Mouse (Mus musculus) adrenal gland, adult 18-20 months (tissue): ENCODE measurements at regions not wholly inside any gene's neighbourhood (a gene's known extent, or its start where the extent isn't known, plus 50 kb on each side); places are given as distances from the start of the nearest gene placed in this dataset.

Experiments used
- DNase-seq, 2 experiments: peaks; one replicate each; pipeline ENCODE4 v3.0.0; 2021 to 2022; ENCODE audit warnings: low spot score in 2 of 2

DNA sequence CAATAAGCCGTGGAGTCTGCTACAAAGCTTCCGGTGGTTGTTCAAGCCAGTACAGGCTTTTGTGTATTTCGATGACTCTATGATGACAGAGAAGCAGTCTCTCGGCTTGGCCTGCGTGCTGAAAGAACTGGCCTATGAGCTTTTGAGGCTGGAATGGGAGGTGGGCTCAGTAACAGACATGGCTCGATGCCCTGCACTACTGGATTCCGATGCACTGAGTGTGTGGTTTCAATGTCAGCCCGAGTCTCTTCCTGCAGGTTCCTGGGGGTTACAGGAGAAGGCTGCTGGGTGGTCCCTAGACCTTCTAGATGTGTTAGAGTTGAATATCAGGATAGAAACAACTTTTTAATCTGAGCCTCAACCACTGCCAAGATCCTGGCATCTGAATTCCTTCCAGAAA lies 53.2 kb downstream of the Gm815 start:
- no peak for DNase-seq

DNA sequence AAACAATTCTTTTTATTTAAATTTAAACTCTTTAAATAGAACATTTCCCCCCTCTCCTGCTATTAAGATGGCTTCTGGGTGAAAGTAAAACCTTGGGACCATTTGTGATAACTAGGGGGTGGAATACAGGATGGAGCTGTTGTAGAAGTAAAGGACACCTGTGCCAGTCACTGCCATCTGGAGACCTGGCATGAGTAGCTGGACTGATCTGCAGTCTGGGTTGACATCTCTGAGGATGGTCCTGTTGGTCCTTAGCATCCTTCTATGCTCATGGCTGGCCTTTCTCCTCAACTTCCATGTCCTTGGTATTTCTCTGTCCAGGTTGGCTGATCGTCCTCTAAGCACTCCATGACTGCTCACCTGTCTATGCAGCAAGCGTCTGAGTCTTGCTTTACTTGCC lies 58.3 kb downstream of the Gm815 start:
- no peak for DNase-seq

DNA sequence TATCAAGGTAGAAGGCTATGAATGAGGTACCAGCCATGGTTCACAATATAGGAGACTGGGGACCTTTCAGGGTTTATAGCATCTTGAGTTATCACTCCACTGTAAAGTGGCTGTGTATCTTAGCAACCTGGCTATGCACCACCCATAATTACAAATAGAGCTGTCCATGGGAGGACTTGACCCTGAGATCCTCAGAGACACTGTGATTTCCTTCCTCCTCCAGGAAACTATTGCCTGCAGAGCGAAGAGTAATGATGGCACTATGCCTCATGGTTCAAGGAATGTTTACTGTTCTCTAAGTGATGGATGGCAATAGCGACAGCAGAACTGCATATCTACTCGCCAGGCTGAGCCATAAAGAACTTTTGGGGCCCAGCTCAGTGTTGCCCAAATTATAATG lies 60.9 kb downstream of the Gm815 start:
- DNase-seq = no peak

DNA sequence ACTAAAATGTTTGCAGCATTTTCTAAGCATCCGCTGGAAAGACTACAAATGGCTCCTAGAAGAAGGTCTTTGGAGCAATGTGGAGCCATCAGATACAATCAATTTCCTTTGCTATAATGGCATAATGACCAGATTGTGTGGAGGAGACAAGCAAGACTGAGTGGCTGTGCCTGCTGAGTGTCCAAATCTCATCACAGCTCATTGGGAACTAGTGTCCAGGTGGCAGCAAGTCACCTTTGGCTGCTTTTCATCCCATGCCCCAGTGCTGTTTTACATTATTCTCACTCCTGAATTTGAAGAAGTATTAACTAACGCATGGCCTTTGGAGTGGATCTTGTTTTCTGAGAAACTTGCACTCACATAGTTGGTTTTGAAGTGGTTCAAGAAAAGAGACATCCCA lies 62.8 kb downstream of the Gm815 start:
- no peak for DNase-seq

DNA sequence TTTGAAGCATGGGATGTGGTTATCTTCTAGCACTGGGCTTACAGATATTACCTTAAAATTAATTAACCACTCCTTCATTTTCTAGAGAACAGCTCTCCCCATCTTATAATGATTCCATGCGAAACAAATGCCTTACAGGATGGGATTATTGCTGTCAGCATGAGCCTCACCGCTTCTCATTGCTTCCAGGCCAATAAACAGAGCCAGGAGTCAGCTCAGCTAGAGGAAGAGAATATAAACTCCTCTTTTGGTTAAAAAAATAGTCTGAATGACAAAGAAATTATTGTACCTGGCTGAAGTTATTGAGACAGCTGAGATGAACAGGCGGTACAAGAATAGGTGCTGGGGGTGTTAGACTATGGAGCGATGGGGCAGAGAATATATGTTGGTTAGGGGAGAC lies 63.5 kb downstream of the Gm815 start:
- no peak for DNase-seq

DNA sequence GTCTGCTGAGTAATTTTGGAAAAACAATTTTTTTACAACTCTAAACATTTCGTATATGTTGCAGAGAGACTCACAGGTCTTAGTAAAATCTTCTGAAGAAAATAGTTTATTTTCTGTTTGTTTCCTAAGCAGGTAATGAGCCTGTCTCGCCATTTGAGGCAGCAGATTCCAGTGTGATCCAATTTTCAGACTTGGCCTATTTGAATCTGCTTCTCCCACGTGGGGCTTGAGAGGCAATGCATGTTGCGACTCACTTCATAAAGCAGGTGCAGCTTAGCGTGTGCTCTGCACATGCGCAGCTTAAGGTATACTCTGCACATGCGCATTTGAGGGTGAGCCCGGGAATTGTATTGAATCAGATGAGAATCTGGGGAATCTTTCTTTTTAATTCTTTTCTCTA lies 67.7 kb downstream of the Gm815 start:
- no peak for DNase-seq

DNA sequence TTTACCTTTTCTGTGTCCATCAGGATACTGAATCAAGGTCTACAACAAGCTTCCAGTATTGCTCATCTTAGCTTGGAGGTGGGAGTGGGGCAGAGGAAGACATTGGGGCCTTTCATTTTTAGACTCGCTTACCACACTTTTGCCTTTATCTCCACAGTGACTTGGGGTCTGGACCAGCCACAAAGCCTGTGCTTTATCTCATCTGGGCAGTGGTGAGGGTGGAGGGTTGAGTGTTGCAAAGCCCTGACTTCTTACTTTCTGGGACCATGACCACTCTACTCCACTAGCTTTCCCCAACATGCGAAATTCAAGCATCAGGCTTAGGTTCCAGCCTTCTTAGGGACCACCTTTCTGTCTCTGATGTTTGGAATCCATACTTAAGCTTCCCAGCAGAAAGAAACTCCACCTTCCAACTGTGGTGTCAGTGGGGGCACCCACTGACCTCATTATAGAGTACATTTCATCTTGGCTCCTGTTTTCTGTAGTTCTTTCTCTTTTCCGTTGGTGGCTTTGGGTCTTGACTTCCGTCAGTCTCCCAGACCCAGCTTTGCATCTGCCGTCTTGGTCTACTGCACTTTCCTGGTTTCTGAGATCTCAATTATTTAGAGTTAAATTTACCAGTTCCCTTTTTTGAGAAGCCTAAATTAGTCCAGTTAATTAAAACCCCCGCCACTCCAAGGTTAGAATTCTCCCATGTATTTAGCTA lies 80.5 kb downstream of the Gm815 start:
- DNase-seq = no peak

DNA sequence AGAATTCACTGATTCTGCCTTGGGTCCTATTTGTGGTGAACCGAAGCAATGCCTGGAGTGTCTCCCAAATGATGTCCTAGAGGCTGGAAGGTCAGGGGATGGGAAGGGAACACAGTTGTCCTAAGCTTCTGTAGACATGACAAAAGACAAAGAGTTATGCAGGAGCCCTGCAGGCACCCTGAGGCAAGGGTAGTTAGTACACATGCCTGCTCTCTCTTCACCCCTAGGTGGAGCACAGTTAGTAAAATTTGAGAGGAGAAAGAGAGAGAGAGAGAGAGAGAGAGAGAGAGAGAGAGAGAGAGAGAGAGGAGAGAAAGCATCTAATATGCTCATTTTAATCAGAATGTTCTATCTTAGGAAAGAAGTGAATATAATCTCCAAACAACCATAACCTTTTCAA lies 87.4 kb downstream of the Gm815 start:
- no peak for DNase-seq

DNA sequence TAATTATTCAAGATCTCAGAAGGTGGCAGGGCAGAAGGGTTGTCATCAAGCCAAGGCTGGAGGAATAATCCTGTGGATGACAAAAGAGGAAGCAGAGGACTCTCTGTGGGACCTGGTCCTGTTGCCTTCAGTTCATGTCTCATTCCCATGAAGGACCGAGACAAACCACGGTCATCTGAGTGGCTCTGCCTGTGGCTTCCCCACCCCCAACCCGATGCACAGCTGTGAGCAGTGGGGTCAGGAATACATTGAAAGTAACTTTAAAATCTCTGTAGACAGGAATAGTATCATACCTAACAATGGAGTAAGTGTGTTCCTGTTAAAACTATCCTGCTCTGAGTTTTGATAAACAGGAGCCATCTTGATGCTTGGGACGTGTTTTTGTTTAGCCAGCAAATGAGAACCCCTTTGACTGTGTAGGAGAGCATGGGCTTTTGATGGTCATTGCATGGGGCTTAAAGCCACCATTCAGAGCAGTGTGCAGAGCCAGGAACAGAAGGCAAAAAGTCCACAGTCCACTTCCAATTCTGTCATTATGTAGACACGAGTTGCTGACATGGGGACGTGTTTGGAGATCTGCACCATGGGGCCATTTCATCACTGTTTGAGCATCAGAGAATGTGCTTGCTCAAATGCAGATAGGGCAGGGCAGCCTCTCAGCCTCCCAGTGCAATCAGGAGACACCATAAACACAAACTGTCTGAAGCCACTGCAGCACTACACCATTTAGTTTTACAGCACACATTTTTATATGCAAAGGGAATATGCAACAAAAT lies 88.3 kb downstream of the Gm815 start:
- no peak for DNase-seq

DNA sequence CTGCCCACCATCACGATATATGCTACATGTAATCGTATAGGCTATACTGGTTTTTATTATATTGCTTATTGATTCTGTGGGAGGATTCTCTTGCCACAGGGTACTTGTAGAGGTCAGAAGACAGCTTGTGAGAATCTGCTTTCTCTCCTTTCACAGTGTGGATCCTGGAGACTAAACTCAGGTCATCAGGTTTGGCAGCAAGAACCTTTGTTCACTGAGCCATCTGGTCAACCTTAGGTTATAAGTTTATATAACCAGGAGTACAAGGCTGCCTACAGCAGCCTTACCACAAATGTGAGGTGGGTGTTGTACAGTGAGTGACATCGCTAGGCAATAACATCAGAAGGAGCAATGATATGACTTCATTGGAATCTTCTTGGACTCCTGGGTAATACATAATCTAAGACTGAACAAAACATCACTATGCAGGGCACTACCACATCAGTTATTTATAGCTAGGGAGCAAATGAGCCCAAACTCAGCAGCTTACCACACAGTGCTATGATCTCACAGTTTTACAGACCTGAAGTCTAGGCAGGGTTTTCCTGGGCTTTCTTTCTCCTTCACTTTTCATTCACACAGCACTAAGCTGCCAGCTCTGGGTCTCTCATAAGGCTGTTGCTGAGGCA lies 89.0 kb downstream of the Gm815 start:
- DNase-seq = no peak

DNA sequence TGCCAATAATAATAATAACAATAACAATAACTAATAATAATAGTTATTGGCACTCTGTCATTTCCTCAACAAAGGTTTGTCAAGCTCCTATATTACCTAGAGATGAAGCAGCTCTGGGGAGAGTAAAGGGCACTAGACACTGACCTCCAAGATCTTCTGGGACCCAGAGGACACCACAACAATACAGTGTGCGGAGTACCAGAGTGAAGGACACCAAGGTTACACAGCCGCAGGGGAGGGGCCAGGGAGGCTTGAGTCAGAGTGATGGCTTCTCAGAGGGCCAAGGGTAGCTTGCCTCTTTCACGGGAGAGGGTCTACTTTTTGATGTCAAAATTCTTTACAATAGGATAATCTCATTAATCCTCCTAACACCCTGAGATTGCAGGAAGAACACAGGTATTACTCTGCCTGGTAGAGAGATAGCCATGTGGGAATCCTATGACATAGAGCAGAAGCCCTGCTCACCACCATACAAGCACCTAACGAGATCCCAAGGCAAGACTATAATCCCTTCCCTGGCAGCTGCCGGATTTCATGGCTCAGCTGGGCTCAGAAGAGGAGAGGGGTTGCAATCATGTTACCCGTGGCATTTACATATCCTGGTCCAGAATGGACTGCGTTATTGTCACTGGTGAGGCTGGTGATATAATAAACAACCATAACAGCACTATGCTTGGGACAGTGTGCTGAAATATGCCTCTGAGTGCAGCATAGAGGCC lies 91.1 kb downstream of the Gm815 start:
- DNase-seq = no peak

DNA sequence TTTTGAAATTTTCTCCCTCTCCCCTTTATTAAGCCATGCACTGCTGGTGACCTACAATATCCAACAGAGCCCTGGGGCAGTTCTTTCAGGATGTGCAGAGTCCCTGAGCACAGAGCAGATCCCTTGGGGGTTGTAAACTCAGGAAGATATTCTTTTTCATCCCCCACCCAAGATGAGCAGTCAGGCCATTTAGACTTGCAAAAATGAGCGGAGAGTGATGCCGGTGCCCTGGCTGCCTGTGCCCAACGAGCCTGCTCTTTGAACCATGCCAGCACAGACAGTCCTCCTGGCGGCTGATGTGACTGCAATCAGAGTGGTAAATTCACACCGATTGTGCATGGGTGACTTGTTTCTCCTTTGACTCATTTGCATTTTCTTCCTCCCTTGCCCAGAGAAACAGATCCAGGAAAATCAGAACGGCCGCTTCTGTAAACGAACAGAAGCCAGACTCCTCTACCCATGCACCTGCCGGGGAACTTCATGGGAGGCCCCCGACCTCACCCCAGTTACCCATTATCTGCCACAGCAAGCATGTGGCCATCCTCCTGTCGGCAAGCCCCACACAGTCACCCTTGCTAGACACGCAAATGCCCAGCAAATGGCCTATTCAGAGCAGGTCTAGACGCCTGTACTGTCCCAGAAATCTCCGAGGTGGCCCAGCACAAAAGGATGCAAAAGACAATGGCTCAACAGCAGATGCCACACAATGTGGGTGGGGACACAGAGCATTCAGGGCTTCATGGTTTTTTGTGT lies 92.4 kb downstream of the Gm815 start:
- no peak for DNase-seq

DNA sequence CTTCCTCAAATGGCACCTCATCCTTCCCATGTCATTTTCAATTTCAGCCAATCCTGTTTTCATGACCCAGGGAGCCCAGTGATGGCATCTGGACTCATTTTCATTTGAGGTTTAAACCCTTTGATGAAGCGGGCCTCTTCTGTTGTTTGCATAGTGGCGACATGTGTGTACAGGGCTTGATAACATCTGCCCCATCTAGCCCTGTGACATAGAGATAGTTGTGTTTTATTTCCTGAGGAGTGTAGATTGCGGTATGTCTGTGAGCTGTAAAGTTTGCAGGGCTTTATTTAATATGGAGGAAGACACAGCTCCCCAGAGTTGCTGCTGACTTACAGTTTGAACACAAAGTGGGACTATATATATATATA lies 92.9 kb downstream of the Gm815 start:
- DNase-seq = no peak

DNA sequence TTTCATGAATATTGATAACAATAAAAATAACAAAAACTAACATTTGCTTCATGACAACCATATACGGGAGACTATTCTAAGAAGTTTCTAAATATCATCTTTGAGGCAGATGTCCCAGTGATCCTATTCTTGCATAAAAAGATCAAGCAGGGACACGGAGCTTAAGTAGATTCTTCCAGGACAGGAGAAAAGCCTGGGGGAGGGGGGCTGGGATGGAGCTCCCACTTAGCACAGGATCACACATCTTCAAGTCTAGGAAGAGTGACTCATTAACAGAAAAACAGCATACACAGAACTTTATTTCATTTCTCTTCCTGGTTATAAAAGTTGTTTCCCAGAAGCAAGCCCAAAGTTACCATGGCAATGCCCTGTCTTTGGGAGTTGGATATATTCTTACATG lies 93.6 kb downstream of the Gm815 start:
- no peak for DNase-seq

DNA sequence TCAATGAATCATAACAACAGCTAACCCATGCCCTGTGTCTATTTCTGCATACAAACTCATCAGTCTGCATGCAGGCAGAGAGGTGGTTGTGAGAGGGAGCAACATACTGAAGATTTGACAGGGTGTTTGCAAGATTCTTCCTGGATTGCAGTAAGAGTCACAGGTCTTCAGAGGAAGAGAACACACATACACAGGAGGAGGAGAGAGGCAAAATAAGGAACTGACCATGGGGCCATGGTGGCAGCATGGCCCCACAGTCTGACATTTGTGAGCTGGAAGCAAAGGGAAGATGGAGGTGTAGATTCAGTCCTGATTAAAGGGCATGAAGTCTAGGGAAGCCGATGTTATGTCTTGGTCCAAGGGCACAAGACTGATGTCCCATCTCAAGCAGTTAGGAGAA lies 101.0 kb downstream of the Gm815 start:
- no peak for DNase-seq

DNA sequence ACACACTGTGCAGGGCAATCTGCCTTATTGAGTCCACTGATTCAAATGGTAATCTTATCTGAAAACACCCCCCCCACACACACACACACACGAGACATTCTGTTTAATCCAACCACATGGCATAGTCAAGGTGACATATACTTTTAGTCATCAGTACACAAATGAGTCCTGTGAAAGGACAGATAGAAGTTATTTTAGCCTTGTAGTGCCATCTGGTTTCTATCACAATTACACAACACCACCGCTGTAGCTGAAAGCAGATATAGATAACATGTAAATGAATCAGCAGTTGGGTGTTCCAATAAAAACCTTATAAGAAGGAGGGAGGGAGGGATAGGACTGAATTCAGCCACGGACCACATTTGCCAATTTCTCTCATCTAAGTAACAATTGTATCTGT lies 101.5 kb downstream of the Gm815 start:
- DNase-seq = no peak

DNA sequence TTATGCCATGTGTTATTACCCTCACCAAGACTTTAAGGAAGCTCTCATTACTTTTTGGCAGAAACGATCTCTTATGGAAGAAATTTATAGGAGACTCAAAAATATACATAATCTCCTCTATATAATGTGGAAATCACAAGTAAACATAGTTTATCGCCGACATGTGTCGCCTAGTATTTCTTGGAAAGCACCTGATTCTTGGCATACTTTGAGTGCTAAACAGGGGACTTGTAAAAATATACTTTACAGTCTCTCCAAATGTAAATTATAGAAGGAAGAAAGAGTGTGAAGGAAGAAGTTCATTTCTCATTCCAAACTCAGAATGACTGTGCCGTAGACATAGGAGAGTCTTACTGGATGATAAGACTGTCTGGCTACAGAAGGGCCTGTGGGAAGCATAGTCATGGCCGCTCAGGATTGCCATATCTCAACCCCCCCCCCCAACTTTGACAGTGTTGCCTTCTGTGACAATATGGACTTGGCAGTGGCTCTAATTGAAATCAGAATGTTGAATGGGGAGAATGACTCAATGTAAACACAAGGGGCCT lies 102.3 kb downstream of the Gm815 start:
- DNase-seq = no peak

DNA sequence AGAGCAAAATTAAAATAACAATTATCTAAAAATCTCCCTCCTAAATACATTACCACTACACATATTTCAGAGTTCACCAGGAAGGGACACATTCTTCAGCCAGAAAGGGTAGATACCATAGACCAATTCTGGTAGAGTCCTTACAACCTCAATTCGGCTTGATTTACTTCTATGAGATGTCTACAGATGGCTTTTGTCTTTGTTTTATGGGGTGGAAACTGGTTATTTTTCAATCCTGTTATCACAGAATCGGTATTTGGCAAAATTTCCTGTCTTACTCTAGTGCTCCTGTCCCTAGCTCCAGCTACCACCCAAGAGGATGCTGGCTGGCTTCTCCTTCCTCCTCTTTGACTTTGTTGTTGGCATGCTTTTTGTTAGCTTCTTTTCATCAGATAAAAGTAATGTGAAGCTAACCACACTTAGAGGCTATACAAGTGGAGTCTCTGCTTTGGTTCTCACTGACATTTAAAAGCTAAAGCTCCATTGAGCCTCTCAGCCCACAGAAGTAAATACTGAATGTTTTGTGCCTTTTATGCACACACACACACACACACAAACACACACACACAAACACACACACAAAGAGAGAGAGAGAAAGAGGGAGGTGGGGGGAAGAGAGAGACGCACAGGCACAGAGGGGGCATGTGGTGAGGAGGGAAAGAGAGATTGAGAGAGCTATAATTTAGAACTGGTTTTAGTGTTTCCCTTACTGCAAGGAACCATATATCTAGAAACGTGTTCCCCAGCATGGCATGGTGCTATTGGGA lies 109.1 kb downstream of the Gm815 start:
- no peak for DNase-seq

DNA sequence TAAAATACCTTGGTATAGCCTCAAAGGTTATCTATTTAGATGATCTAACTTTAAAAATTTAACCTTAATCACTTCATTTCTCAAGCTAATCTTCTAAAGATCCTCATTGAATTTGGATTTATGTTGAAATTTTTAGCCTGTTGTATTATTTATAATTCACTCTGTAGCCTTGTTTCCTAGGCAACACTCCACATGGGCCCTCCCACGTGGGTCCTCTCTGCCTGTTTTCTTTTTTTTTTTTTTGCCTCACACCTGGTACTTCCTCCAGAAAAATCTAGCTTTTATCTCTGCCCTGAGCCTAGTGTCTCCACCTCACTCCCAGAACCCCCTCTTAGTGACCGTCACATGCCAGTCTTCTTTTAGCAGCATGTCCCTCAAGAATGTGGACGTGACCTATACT lies 113.9 kb downstream of the Gm815 start:
- DNase-seq = no peak

DNA sequence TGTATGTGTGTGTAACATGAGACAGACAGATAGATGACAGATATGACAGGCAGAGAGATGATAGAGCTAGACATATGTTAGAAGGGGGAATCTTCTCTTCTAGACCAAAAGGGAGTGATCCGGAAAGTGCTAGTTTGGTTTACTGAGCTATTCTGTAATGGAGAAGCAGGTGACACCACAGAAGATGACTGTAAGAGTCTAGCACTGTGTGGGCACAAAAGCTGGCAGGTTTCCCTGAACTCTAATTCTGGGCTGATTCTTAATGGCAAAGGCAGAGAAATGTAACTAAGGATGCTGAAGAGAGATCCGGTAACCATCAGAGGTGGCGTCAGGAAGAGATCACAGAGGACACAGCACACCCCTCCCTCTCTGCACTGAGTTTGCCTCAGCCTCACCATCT lies 136.2 kb downstream of the Gm815 start:
- DNase-seq = no peak
